Mouse (Mus musculus) cerebellum, adult 11 months (tissue): ENCODE results near the gene Ippk.

Experiments used
- DNase-seq: peaks from one replicate; pipeline ENCODE4 v3.0.0; 2022

Gene Ippk

DNA sequence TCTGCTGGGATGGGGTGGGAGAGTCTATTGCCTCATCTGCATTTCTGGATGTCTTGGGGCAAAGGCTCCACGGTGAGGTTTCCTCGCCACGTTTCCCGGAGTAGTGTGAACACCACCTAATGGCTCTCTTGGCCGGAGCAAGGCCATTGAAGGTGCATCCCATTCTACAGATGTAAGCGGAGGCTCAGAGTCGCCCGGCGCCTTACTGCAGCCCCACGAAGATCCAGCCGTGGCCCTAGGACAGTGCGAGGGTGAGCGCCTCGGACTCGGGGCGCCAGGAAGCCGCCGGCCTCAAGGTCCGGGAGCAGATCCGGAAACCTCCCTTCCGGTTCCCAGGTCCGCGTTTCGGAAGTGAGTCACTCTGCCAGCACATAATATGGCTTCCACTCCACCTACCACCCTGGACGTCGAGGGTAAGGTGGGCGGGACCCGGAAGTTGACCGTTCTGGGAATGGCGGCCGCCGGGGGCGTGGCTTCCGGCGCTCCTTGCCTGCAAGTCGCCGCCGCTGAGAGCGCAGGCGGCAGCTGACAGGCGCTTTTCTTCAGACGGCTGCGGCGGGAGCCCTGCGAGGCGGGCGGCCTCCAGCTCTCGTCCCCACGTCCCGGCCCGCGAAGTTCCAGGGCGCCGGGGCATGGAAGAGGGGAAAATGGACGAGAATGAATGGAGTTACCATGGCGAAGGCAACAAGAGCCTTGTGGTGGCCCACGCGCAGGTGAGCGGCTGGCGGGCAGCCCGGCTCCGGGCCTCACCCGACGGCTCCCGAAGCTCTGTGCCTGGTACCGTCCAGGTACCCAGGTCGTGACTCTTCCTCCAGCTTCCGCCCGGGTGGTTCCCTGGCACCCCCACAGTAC is at the start of gene Ippk:
Ippk (plus strand) TSS at position 496 of the 852 bp plus-strand sequence.
- peak; percentile 98 for DNase-seq

DNA sequence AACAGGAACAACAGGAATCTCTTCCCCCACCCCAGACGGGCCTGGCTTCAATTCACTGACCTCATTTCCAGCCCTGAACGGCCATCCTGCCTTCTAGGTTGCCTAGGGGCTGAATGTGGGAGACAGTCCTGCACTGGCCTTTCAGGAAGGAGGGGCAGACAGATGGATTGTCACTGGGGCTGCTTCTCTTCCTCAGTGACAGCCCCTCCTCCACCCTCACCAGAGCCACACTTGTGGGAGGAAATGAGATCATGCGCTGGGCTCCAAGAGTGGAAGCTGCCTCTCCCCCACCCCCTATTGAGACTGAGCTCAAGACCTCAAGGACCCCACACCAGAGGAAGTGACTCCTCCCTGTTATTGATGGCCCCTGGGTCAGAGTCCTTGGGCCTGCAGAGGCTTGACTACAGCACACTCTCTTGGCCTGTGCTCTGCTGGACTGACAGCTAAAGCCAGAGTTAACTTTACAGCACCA is 49.6 kb upstream of the Ippk start:
- no peak for DNase-seq

DNA sequence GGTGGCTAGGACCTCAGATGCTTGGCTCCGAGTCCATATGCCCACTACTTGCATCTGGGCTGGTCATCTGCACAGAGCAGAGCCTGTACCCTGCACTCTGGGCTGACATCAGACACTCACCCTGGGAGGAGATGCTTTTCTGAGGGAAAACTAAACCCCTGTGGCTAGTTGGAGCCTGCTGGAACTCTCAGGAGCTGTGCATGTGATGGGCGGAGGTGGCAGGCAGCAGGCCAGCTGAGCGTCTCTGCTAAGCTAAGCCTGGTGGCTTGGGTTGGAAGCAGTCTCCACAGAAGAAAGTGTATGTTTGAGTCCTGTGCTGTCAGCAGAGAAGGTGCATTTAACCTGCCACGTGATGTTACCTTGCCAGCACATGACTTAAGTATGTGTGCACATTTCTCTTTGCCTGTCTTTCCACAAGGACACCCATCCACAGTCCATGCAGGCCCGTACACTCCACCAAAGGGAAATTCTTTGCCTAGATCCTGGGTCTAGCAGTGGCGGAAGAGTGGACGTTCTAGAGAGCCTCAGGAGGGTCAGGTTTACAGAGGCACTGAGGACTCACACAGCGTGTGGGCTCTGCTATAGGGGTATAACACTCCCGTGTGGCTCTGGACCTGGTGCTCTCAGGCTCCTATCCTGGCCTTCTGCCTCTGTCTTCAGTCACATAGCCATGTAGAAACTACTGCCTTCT is 48.5 kb upstream of the Ippk start:
- DNase-seq: no peak

DNA sequence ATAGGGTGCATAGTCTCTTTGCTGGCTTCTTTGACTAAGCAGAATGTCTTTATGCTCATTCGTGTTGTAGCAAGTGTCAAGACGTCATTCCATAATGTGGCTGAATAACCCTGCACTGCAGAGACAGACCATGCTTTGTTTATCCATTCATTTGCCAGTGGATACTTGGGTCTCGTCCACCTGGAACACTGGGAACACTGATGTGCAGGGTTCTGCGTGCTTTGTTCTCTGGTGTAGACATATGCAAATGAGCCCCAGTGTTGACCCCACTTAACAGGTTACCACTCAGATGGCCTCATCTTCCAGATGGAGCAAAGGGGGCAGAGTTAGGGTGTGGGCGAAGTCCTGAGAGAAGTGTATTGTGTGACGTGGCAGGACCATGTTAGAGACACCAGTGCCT is 46.7 kb upstream of the Ippk start:
- no peak for DNase-seq

DNA sequence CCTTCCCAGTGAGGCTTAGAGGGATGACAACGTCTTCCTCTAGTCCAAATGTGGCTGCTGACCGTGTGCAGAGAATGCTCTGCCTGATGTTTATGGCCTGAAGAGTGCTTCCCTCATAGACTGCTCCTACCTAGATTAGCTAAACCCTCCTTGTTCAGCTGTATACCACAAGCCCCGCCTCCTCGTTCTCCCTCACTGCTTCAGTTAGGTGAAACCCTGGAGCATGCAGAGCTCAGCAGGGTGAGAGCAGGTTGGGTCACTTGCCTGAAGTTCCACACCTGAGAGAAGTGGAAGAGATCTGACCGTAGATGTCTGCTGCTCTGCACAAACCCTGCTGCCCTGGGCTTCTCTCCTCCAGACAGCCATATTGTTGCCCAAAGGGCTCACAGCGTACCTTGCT is 46.3 kb upstream of the Ippk start:
- no peak for DNase-seq

DNA sequence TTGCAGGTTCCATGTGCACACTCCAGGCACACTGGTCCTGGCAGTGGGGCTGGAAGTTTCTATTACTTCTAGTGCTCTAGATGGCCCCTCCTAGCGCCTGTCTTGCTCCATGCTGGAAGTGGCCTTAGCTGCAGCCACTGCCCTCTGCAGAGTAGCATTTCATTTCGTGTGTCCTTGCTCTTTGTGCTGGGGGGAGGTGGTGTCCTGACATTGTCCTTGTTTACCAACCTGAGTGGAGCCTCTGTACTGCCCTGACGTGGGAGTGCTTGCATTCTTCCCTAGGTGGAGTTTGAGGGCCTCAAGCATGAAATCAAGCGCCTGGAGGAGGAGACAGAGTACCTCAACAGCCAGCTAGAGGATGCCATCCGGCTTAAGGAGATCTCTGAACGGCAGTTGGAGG is 43.4 kb upstream of the Ippk start:
- no peak for DNase-seq

DNA sequence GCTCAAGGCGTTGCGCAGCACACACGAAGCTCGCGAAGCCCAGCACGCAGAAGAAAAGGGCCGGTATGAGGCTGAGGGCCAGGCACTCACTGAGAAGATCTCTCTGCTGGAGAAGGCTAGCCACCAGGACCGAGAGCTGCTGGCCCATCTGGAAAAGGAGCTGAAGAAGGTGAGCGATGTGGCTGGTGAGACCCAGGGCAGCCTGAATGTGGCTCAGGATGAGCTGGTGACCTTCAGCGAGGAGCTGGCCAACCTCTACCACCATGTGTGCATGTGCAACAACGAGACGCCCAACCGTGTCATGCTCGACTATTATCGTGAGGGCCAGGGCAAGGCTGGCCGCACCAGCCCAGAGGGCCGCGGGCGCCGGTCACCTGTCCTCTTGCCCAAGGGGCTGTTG is 41.7 kb upstream of the Ippk start:
- DNase-seq: no peak

DNA sequence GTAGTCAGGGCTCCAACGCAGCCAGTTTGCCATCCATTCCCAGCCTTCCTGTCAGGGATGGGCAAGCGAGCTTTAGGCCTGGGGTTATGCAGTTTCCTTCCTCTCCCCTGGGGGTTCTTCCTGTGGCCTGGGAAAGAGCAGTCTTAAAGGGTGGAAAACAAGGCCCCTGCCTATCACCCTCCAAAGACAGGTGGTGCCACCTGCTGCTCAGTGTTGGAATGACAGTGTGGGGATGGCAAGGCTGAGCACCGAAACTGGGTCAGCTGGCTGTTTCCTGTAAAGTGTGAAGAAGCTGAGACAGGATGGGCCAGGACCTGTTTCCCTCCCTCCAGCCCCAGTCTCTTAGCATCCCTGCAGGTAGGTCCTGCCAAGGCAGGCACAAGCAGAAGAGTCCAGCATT is 39.8 kb upstream of the Ippk start:
- DNase-seq: peak; percentile 74

DNA sequence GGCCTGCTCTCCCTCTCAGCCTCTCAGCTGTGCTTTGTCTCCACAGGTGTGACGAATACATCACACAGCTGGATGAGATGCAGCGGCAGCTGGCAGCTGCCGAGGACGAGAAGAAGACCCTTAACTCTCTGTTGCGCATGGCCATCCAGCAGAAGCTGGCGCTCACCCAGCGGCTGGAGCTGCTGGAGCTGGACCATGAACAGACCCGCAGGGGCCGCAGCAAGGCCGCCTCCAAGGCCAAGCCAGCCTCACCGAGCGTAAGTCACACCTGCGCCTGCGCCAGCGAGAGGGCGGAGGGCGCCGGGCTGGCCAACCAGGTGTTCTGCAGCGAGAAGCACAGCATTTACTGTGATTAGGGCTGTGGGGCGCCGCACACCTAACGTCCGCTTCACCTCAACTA is 38.1 kb upstream of the Ippk start:
- no peak for DNase-seq

DNA sequence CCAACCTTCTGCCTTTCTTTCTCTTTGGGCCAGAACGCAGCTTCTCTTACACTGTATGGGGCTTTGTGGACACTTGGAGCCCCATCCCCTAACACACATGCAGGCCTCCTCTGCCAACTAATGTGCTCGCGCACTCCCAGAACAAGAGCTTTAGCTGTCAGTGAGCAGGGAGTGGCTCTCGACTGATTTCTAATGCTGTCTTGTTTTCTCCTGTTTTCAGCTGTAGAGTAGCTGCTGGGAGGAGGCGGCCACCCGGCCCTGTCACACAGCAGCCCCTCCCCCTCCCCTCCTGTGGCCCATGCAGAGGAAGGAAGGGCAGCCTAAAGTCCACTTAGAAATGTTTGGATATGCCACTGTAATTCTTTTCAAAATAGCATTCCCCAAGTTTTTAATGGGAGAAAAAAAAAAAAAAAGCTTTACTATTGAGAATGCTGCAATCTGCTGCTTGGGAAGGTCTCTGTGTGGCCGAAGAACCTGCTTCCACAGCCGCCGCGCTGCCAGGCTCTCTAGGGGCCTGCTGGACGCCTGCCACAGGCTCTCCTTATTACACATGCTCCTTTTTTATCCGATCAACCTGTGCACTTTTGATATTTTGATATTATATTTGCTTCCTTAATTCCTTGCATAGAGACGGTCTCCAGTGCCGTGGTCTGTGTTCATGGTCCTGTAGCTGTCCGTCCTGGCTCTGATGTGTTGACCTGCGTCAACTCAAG is 36.1 kb upstream of the Ippk start:
- no peak for DNase-seq

DNA sequence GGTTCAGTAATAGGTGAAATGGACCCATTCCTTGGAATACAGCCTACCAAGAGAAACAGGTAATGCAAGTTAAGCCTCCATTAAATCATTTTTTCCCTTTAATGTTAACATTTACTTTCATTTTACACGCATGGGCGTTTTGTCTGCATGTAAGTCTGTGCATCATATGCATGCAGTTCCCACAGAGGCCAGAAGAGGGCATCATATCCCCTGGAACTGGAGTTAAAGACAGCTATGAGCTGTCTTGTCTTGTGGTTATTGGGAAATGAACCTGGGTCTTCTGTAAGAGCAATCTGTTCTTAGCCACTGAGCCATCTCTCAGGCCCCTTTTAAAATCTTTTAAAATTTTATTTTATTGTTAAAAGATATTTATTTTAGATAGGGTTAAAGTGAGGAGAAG is 29.7 kb upstream of the Ippk start:
- no peak for DNase-seq

DNA sequence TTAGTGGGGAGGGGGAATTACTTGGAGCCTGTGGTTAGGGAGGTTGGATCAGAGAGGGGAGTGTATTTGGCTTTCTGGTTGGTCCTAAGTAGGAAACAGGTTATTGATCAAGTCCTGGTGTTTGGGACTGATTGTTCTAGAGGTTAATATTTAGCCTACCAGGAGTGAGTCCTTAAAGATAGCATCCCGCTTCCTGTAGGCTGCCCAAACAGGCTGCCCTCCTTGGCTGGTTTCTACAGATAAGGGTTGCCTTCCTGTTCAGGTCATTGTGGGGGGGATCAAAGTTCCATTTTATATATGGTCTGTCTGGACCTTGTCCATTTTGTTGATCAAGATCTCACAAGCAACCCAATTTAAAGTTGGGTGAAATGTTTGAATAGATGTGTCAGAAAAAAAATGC is 27.5 kb upstream of the Ippk start:
- no peak for DNase-seq

DNA sequence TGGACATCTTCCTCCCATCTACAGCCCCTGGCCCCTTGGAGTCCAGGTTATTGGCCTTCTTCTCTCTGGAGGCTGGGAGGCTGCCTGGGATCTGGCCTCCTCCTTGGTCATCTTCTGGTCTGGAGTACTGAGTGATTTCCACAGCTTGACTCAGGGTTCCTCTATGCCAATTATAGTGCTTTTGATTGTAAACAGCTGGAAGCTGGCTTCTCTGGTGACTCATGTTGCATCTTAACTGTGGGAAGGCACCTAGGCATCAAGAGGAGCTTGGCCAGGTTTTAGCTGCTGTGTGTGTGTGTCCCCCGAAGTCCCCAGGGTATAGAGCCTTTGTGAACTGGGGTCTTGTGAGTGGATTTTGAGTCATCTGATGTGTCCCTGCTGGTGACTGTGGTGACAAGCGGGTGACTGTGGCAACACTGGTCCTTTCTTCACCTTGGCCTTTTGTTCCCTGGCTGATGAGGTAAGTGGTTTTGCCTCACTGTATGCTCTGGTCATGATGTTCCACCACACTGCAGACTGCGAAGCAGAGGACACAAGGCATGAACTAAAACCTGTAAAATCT is 26.1 kb upstream of the Ippk start:
- DNase-seq: no peak

DNA sequence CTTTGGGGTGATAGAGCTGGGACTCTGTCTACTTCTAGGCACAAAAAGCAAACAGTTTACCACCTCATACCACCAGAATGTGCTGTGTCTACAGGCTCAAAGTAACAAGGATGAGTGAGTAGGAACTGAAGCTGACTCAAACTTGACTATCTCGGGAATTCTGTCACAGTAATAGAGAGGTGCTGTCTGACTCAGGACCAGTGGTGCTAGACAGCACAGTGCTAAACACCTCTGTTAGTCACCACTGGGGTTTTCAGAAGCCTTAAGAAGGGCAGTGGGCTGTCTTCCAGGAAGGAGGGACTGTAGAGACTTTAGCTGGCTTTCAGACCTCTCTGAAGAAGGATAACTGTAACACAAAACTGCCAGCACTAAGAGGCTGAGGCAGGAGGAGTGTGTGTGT is 24.3 kb upstream of the Ippk start:
- no peak for DNase-seq

DNA sequence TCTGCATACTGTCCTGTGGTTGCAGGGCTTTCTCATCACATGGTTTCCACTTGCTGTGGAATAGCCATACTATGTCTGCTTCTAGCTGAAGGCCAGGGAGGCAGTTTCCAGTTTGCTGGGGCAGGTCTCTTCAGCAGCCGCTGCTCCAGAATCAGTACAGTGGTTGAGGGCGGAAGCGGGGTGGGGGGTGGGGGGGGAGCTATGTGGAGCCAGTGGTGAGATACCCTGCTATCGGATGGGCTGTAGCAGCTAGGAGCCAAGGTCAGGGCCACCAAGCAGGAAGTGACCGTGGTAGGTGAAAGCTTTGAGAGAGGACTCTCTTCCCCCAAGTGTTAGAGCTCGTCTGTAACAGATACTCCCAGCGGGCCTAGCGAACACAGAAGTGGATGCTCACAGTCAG is 22.9 kb upstream of the Ippk start:
- no peak for DNase-seq

DNA sequence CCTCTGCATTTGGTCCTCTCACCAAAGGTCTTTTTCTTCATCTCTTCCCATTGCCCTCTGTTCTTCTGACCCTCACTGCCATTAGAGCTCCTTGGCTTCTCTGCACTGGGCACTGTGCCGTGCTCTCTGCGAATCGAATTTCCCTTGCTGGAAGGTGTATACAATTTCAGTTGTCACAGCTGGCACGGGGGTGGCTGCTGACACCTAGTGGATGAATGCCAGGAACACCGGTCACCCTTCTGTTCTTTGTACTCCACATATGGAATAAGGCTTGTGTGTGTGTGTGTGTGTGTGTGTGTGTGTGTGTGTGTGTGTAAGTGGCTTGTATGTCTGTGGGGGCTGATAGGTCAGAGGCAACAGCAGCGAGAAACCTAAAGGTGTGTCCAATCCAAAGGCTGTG is 20.9 kb upstream of the Ippk start:
- DNase-seq: no peak

DNA sequence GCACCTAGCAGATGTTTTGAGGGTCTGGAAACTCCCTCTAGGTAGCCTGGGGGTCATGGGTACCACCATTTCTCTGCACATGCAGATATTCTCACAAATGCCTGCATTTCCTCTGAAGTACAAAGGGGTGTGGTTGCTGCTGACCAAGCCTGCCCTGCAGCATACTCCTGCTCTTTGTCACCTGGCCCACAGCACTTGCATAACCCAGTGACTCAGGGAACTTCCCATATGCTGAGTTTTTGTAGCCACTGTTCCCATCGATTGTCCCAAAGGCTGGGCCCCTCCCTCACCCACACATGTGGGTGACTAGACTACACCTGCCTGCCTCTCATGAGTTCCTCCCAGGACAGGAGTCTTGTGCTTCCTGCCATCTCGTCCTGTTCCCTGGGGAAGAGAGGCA is 18.4 kb upstream of the Ippk start:
- no peak for DNase-seq

DNA sequence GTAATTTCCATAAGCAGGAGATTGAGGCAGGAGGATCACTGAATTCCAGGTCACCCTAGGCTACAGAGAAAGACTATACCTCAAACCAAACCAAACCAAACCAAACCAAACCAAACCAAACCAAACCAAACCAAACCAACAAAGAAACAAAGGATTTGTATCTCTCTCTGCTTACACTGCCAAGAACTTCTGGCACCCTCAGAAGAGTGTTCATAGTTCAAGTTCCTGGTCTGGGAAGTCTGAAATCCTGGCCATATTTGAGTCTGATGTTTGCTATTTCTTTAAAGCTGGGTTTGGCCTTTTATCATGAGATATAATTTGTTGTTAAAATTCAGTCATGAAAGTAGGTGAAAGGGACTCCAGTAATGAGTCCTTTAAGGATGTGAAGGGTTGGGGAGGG is 13.3 kb upstream of the Ippk start:
- no peak for DNase-seq

DNA sequence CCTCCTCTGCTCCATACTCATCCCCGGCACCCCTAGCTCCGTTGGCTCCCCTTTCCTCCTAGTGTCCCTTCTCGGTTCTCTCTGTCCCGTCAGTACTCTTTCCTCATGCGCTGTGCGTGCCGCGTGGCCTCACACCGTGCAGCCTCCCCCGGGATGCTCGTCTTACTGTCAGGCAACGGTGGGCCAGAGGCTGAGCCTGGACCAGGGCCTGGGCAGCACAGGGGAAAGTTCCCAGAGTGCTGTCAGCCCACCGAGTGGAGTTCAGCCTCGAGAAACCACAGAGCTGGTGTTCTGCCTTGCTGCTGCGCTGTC is 513 bp downstream of the Ippk start:
- DNase-seq: no peak

DNA sequence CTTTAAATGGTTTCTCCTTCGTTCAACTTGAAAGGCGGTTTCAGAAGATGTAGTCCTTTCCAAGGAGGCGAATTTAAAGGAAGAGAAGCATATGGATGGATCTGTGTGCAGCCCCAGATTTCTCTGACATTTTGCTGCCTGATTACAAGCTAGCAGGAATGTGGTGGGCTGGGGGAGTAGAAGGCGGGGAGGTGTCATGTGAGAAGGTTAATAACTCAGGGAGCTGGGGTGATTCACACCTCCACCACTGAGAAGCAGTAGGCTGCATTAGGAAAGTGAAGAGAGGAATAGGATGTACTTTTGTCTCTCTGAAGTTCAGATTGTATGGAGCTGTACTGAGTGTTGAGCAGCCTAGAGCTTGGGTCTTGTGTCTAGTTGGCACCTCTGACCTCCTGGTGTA is 910 bp downstream of the Ippk start:
- no peak for DNase-seq

DNA sequence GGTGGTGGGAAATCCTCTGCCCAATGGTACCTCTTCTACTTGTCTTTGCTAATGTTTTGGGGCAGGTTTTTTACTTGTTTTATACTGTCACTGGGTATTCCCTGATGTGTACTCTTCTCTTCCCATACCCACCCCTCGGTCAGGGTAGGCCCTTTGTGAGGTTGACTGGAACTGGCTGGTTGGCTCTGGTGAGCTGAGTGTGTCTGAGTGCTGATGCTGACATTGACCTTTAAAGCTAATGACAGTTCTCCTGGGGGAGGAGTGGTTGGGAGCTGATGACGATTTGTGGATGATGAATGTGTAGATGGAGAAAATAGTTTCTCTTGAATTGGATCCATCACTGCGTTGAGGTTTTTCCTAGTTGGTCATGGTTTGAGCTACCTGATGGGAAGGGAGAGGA is 5.7 kb downstream of the Ippk start:
- no peak for DNase-seq

DNA sequence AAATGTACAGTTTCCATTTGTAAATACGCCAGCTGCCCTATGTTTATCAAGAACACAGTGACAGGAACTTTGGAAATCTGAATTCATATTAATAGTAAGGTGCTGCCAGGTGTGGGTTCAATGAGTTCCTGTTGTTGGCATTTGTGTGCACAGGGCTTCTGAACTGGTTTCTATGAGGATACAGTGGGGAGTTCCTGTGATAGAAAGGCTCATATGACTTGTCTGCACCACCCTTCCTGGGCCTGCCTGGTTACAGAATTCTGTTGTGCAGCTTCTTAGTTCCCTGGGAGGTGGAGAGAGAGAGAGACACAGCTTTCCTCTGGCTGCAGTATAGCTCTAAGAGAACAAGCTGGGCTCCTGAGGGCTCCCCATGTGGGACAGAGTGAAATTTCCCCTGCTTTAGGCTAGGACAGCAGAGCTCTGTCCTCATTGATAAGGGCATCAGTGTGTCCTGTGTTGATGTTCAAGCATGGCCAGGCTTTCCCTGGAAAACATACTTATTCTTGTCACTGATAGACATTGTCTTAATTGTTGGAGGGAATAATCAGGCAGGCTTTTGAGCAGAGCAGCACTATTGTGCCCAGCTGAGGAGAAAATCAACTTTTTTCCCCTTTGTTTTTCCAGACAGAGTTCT is 7.1 kb downstream of the Ippk start:
- no peak for DNase-seq

DNA sequence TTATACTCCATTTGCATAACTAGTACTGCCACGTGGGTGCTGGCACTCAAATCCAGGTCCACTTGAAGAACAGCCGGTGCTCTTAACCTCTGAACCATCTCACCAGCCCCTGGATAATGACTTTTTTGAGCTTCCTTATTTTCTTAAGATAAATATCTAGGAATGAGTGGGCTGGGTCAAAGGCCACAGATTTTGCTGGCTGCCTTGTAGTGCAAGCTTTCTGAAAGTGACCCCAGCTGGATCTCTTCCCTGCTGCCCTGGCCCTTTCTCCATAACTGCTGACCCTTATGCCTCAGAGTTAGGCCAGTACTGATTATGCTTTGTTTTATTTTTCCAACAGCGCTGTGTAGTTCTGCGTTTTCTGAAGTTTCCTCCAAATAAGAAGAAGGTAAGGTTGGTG is 9.5 kb downstream of the Ippk start:
- no peak for DNase-seq
